Mouse (Mus musculus) forebrain, embryonic 14.5 days (tissue): ENCODE data around the gene Tubb1. TPM values are rescaled to one million over a fixed set of nuclear protein-coding genes. Genes with fewer than 3 reads are reported as not detected.
A peak's percentile ranks its signal among the peaks of the same experiment; 100 is the strongest.

Experiments
- ATAC-seq: fragments of 200-750 bp; cut with Nextera tagmentation; 2 replicates; pipeline ENCODE4 v1.8.0; 2017; ENCODE audit warnings: mild to moderate bottlenecking, moderate library complexity
- DNase-seq: peaks from one replicate; pipeline ENCODE4 v3.0.0-alpha.2; 2015; ENCODE audit warnings: low spot score
- H3K27ac ChIP-seq: fragments of 300-500 bp; sonication (generic); 2 replicates; pipeline ENCODE4 v1.5.1; 2014; ENCODE audit warnings: low read depth, mild to moderate bottlenecking, control low read depth, low read length, moderate library complexity
- H3K27me3 ChIP-seq: fragments of 300-500 bp; sonication (generic); replicated peaks from 2 replicates; pipeline ENCODE4 v1.6.1; 2014; ENCODE audit warnings: low read length, control low read depth, mixed read lengths; ENCODE audit not compliant: control insufficient read depth, insufficient read depth
- H3K36me3 ChIP-seq: fragments of 300-500 bp; sonication (generic); 2 replicates; pipeline ENCODE4 v1.6.1; 2014; ENCODE audit warnings: low read length, control low read depth; ENCODE audit not compliant: control insufficient read depth, insufficient read depth
- H3K4me1 ChIP-seq: fragments of 300-500 bp; sonication (generic); 2 replicates; pipeline ENCODE4 v1.6.1; 2014; ENCODE audit warnings: antibody characterized with exemption, low read length, control low read depth; ENCODE audit not compliant: control insufficient read depth, insufficient read depth
- H3K4me2 ChIP-seq: fragments of 300-500 bp; sonication (generic); 2 replicates; pipeline ENCODE4 v1.6.1; 2014; ENCODE audit warnings: mild to moderate bottlenecking, control low read depth, low read length
- H3K4me3 ChIP-seq: fragments of 300-500 bp; sonication (generic); 2 replicates; pipeline ENCODE4 v1.5.1; 2014; ENCODE audit warnings: low read depth, low read length, control low read depth
- H3K9ac ChIP-seq: fragments of 300-500 bp; sonication (generic); 2 replicates; pipeline ENCODE4 v1.6.1; 2014; ENCODE audit warnings: mild to moderate bottlenecking, low read length, control low read depth, moderate library complexity
- H3K9me3 ChIP-seq: fragments of 300-500 bp; sonication (generic); replicated peaks from 2 replicates; pipeline ENCODE4 v1.6.1; 2016; ENCODE audit warnings: low read length, control low read depth, mixed read lengths; ENCODE audit not compliant: control insufficient read depth
- WGBS: fragments of 180-500 bp; shearing (Covaris S2); extraction: QIAGEN DNeasy Blood & Tissue Kit; methylation state at CpG from one replicate; pipeline ENCODE4 v1.1.7; 2014; 5-methylcytosine and 5-hydroxymethylcytosine counted together
- polyA plus RNA-seq: library from polyadenylated mRNA; unstranded; fragments of >200 nt; fragmentation: Nextera tagmentation; extraction: Ambion mirVana; gene quantifications from 2 replicates; pipeline ENCODE4 v1.2.1, GENCODE M21; 2014

Tubb1 gene
- polyA plus RNA-seq, 1 experiment from 2014 or later, result 0.72 TPM

DNA sequence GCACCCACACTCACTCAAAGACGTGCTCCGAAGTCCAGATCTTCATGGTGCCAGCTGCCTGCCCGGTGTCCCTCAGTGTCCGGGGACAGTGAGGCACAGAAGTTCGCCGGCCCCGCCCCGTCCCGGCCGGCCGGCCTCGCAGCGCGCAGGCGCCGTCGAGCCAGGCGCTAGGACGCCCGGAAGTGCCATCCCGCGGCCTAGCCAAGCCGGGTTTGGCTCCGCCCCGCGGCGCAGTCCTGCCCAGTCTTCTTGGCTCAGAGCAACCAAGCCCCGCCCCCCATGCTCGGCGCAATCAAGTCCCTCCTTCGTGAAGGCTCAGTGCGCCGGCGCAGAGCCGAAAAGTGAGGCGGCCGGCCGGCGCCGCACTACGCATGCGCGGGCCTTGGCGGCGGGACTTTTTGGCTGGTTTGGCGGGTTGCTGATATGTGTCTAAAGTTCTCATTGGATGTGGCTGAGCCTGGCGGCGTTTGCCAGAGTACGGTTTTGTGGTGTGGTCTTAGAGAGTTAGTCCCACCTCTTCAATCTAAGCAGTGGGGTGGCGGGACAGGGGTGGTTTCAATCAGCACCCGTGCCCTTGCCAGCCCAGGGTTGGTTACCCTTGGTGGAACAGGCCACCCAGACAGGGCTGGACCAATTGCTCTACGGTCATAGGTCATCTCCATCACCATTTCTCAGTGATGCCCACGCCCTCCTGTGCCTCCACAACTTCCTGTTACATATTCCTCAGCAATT, 22.5 kb downstream of the Tubb1 start, which contains the start of gene Prelid3b:
Gene Prelid3b (minus strand): TSS at position 264 of the 732 bp plus-strand sequence.
- H3K27me3 ChIP-seq, result no peaks in the 10 kb centered on the region
- H3K4me1 ChIP-seq, result peaks cover 7% of the 10 kb centered on the region; the same call in 1 of the 2 replicates
- peak within 1 kb of the TSS; percentile 75 for H3K4me3 ChIP-seq
- under 1% methylated on average over 53 of the region's 53 CpGs for WGBS
- DNase-seq, result peak; percentile 99
- H3K9ac ChIP-seq, result peak within 1 kb of the TSS; percentile 75
- peak within 1 kb of the TSS; percentile 75 for H3K4me2 ChIP-seq
- no peak within 1 kb of the TSS for H3K27ac ChIP-seq
- no peaks in the 10 kb centered on the region for H3K9me3 ChIP-seq
- peak; percentile 99 for ATAC-seq
- H3K36me3 ChIP-seq, result 0 out of 2 replicates have a peak, but pooled peaks cover 16% of the 10 kb centered on the region

DNA sequence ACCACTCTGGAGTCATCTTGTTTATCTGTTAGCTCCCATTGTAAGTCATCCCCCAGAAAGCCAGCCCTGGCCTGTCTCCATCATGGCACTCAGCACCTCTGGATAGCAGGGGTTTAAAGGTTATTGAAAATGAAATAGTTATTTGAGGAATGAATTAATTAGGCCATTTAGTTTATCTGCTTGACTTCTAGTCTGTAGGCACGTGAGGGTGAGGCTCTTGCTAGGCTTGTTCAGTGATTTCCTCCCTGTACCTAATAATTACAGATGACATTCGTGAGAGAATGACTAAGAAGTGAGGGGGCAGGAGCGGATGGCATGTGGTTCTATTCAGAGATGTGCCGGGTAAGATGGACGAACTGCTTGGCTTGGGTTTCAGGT, 23.0 kb downstream of the Tubb1 start:
- Histone ChIP-seq H3K36me3 (0 out of 2 replicates have a peak, but pooled peaks cover 10% of the 10 kb centered on the region), H3K9ac (peak overlapping the region; percentile 55; the same call in 1 of the 2 replicates), H3K4me1 (peaks cover 7% of the 10 kb centered on the region; the same call in 1 of the 2 replicates), H3K9me3 (no peaks in the 10 kb centered on the region), H3K4me2 (peak overlapping the region; percentile 75), H3K4me3 (peak overlapping the region; percentile 75), H3K27me3 (no peaks in the 10 kb centered on the region), H3K27ac (no peak overlapping the region)
- ATAC-seq (no peak), DNase-seq (no peak)
- 83% methylated on average over 5 of the region's 5 CpGs for WGBS

DNA sequence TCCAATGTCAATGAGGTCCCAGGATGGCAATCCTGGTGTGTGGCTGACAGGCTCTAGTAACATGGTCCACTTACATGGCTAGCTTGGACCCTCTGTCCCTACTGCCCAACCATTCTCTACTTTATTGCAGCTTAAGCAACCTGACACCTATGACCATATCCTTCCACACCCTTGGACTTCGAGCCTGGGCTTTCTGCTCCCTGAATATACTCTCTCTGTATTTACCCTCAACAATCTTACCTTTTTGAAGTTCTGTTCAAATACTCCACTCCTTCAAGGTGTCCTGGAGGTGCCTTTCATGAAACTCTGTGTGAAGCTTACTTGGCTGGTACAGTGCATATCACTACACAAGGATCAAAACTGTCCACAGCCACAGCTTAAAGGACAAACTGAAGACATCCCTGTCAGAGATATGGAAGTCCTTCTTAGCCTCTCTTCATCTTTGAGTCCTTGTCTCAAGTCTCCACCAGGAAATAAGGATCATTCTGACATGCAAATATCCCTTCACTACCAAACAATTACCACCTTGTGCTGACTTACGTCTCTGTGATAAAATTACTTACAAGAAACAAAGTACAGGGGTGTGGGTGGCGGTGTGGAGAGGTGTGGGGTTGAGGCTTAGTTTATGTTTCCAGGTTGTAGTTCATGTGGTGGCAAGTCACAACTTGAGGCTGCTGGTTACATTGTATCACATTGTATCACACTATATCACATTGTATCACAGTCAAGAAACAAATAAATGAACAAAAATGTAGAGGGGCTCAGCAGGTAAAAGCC, 27.2 kb downstream of the Tubb1 start:
- no peak overlapping the region for H3K27ac ChIP-seq
- H3K4me1 ChIP-seq, result no peaks in the 10 kb centered on the region
- no peaks in the 10 kb centered on the region for H3K27me3 ChIP-seq
- H3K9me3 ChIP-seq, result no peaks in the 10 kb centered on the region
- no peaks in the 10 kb centered on the region for H3K36me3 ChIP-seq
- H3K4me2 ChIP-seq, result no peak overlapping the region
- DNase-seq, result no peak
- H3K4me3 ChIP-seq, result no peak overlapping the region
- WGBS, result 76% methylated on average over 3 of the region's 3 CpGs
- no peak overlapping the region for H3K9ac ChIP-seq
- no peak for ATAC-seq

DNA sequence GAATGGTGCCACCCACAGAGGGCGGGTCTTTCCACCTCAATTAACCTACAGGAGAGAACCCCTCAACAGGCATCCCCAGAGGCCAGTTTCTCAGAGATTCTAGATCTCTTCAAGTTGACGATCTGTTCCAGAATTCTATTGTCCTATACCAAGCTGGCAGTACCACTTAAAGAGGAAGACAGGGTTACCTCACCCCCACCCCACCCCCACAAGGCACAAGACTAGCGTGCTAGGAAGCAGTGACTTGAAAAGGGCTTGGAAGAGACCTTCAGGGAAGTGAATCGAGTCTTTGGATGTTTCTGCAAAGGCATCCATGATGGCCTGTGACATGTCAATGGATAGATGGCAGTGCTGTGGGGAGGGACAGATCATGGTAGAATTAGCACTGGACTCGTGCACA, 28.3 kb downstream of the Tubb1 start:
- no peak for ATAC-seq
- no peaks in the 10 kb centered on the region for H3K4me1 ChIP-seq
- 67% methylated on average over 5 of the region's 5 CpGs for WGBS

DNA sequence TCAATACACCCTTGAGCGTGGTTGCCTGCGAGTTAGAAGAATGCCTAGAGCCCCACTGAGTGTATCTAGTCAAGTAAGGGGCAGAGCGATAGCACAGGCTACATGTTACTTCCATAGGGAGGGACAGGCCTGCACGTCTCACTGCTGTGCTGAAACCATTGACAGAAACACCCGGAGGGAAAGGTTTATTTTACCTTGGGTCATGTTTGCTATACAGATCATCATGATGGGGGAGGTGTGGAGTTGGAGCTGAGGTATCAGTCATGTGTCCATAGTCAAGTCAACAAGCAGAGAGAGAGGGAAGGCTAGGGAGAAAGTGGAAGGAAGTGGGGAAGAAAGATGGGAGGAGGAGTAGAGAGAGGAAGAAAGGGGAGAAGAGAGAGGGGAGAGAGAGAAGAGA, 36.5 kb downstream of the Tubb1 start:
- Histone ChIP-seq H3K27ac (no peak overlapping the region), H3K4me3 (no peak overlapping the region), H3K4me1 (no peaks in the 10 kb centered on the region), H3K9me3 (no peaks in the 10 kb centered on the region), H3K27me3 (no peaks in the 10 kb centered on the region), H3K9ac (no peak overlapping the region), H3K36me3 (no peaks in the 10 kb centered on the region), H3K4me2 (no peak overlapping the region)
- ATAC-seq (no peak), DNase-seq (no peak)
- 85% methylated on average over 5 of the region's 5 CpGs for WGBS

More for the DNA sequence above, 28.3 kb downstream of the Tubb1 start:
- no peak overlapping the region for H3K27ac ChIP-seq
- H3K27me3 ChIP-seq, result no peaks in the 10 kb centered on the region
- H3K9ac ChIP-seq, result no peak overlapping the region
- no peaks in the 10 kb centered on the region for H3K9me3 ChIP-seq
- no peak overlapping the region for H3K4me2 ChIP-seq
- no peaks in the 10 kb centered on the region for H3K36me3 ChIP-seq
- DNase-seq, result no peak
- H3K4me3 ChIP-seq, result no peak overlapping the region

DNA sequence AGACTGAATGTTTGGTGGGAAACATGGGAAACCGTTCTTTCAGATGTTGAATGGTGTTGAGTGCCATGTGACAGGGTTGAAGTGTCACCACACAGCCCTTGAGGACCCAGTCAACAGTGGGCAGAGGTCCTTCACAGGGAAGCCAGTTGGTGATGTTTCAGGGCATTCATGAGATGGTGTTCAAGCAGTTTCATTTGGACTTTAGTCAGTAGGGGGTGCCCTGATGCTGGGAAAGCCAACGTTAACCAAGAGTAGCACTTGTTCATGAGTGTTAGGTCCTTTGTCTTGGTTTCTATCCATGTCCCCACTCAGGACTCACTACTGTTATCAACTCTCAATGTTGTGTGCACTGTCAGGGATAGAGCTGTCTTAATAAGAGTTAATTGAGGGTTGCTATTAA, 42.4 kb downstream of the Tubb1 start:
- Histone ChIP-seq H3K27ac (no peak overlapping the region), H3K9ac (no peak overlapping the region), H3K4me3 (no peak overlapping the region), H3K4me2 (no peak overlapping the region), H3K36me3 (no peaks in the 10 kb centered on the region), H3K27me3 (no peaks in the 10 kb centered on the region), H3K9me3 (no peaks in the 10 kb centered on the region), H3K4me1 (no peaks in the 10 kb centered on the region)
- DNase-seq (no peak), ATAC-seq (no peak)
- WGBS, result 80% methylated on average over 2 of the region's 2 CpGs

DNA sequence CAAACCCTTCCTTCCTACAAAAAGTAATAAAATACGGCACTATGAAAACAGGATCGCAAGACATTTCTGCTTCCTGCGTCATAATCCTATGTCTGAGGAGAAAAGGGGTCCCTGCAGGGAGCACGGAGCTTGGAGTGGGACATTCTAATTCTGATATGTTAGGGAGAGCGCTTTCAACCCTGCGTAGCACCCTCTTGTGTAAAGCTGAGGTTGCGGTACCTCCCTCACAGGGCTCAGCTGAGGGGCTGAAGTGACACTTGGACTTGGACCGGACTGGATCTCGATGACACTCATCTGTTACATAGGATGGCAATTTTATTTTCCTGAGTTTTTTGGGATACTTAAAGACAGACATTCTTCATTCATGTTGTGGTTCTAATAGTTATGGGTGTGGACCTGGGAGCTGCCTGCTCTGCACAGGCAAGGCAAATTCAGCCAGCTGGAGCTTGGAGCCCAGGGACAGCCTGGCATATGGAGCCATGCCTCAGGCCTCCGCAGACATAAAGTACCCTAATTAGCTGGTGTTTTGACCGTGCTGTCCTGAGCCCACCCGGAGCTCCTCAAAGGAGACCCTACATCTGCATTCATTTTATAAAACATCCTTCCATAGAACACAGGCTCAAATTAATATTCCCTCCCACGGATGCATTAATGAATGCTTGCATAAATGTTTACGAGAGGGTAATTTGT, 50.5 kb downstream of the Tubb1 start:
- Histone ChIP-seq H3K9ac (no peak overlapping the region), H3K4me1 (no peaks in the 10 kb centered on the region), H3K9me3 (no peaks in the 10 kb centered on the region), H3K27me3 (no peaks in the 10 kb centered on the region), H3K36me3 (no peaks in the 10 kb centered on the region), H3K4me2 (no peak overlapping the region), H3K27ac (no peak overlapping the region), H3K4me3 (no peak overlapping the region)
- ATAC-seq, result peak; percentile 79; the same call in 1 of the 2 replicates
- DNase-seq, result peak; percentile 26
- WGBS, result 67% methylated on average over 14 of the region's 14 CpGs

DNA sequence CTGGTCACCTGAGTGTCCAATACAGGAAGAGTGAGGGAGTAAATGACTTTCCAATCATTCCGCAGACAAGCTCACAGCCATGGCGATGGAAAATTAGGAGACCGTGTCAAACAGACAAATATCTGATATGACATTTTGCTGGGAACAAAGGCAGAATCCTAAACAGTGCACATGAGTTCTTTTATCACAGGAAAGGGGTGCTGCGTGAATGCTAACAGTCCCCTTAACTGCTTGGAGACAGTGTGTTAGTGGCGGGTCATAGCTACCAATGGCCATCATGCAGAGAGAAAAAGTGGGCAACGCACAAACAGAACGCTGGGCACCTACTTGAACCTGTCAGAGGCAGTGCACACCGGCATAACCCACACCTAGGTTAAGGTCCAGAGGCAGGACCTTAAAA, 51.0 kb downstream of the Tubb1 start:
- H3K9me3 ChIP-seq, result no peaks in the 10 kb centered on the region
- DNase-seq, result no peak
- no peak overlapping the region for H3K9ac ChIP-seq
- no peaks in the 10 kb centered on the region for H3K27me3 ChIP-seq
- H3K27ac ChIP-seq, result no peak overlapping the region
- H3K4me3 ChIP-seq, result no peak overlapping the region
- H3K36me3 ChIP-seq, result no peaks in the 10 kb centered on the region
- WGBS, result 87% methylated on average over 8 of the region's 8 CpGs
- H3K4me2 ChIP-seq, result no peak overlapping the region
- ATAC-seq, result peak; percentile 44; the same call in 1 of the 2 replicates
- no peaks in the 10 kb centered on the region for H3K4me1 ChIP-seq
